Mouse (Mus musculus) kidney, postnatal 36 days (tissue): ENCODE data around the gene Nae1.

Experiments
- DNase-seq, 2 experiments: peaks; one replicate each; pipeline ENCODE4 v3.0.0; 2021 to 2022; ENCODE audit warnings: mixed read lengths in 2 of 2

The Nae1 gene

GRCm38 (mm10) chr8:104517872-104518271, 16.6 kb downstream of the Nae1 start:
- DNase-seq, result no peak

- no peak for DNase-seq
Measured at GRCm38 (mm10) chr8:104510134-104510533, 24.3 kb downstream of the Nae1 start.

- DNase-seq, result peak; percentile 47 to 76
Measured at GRCm38 (mm10) chr8:104509061-104510006, 25.1 kb downstream of the Nae1 start, which contains the start of gene Terb1. Gene Terb1 (minus strand): TSS chr8:104509910.

GRCm38 (mm10) chr8:104479091-104479490, 55.3 kb downstream of the Nae1 start:
- no peak for DNase-seq

DNA sequence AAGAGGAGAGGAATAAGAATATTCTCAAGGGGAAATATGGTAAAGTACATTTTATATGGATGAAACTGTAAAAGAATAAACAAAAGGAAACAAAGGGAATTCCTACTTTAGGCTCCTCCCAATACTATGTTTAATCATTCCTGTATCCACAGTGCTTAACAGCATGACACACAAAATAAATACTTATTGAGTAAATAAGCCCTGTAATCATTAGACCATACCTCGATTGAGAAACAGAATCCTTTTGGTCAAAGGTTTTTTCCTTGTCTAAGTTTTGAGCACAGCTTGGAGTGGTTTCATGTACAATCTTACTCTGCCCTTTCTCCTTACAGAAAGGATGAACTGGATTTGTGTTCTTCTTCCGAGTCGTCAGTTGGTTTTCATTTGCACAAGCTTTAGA, 62.0 kb downstream of the Nae1 start:
- no peak for DNase-seq

DNA sequence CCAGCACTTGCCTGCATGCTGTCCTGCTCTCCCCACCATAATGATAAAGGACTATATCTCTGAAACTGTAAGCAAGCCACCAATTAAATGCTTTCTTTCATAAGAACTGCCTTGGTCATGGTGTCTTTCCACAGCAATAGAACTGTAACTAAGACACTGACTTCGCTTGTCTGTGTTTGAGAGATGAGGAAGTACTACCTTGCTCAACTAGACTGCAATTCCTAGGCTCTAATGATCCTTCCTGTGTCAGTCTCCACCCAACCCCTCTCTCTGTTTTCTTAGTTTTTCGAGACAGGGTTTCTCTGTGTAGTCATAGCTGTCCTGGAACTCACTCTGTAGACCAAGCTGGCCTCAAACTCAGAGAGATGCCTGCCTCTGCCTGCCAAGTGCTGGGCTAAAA, 67.0 kb downstream of the Nae1 start:
- DNase-seq, result no peak
